Mouse (Mus musculus): ENCODE measurements around the gene Ugt1a8.

DNA sequence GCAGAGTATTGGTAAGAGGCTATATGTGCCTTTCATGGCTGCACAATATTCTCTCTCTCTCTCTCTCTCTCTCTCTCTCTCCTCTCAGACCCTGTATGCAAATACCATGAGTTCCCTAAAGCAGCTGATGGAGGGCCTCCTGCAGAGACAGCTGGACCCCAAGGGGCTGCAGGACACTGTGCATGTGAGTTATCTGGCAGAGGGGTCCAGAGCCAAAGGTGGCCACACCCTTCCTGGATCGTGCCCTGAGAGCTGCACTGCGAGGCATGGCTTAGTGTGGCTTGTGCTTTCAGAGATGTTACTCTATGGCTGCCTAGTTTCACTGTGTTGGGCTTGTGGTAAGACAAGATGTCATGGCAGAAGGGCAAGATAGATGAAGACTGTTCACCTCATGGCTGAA lies 160.0 kb downstream of the Ugt1a8 start:
- TF ChIP-seq GATA1 (IDR thresholded peaks at IDR 0.05; ENCODE audit: low read length): no peak
- TF ChIP-seq TAL1 (IDR thresholded peaks at IDR 0.05; ENCODE audit: low read length): no peak
